Mouse (Mus musculus) neural tube, embryonic 11.5 days (tissue): ENCODE measurements around the gene Crb1. TPM values are rescaled to one million over a fixed set of nuclear protein-coding genes. Genes with fewer than 3 reads are reported as not detected.
A peak's percentile ranks its signal among the peaks of the same experiment; 100 is the strongest.

ENCODE experiments used
- ATAC-seq: fragments of 200-750 bp; cut with Nextera tagmentation; 2 replicates; pipeline ENCODE4 v1.8.0; 2017; ENCODE audit warnings: moderate number of reproducible peaks, mild to moderate bottlenecking, moderate TSS enrichment, moderate library complexity; ENCODE audit not compliant: insufficient read depth, low FRiP score, low TSS enrichment
- DNase-seq: peaks from one replicate; pipeline ENCODE4 v3.0.0-alpha.2; 2015; ENCODE audit warnings: low spot score
- H3K27ac ChIP-seq: fragments of 300-500 bp; sonication (generic); 2 replicates; pipeline ENCODE4 v1.5.1; 2014; ENCODE audit warnings: low read depth, mild to moderate bottlenecking, low read length
- H3K27me3 ChIP-seq: fragments of 300-500 bp; sonication (generic); 2 replicates; pipeline ENCODE4 v1.6.1; 2014; ENCODE audit warnings: mild to moderate bottlenecking, low read length, mixed read lengths; ENCODE audit not compliant: control insufficient read depth, insufficient read depth
- H3K36me3 ChIP-seq: fragments of 300-500 bp; sonication (generic); 2 replicates; pipeline ENCODE4 v1.6.1; 2014; ENCODE audit warnings: mild to moderate bottlenecking, low read length, moderate library complexity, mixed read lengths; ENCODE audit not compliant: control insufficient read depth, insufficient read depth
- H3K4me1 ChIP-seq: fragments of 300-500 bp; sonication (generic); 2 replicates; pipeline ENCODE4 v1.6.1; 2014; ENCODE audit warnings: low read length, mixed read lengths; ENCODE audit not compliant: control insufficient read depth, insufficient read depth
- H3K4me2 ChIP-seq: fragments of 300-500 bp; sonication (generic); 2 replicates; pipeline ENCODE4 v1.6.1; 2014; ENCODE audit warnings: low read depth, mild to moderate bottlenecking, moderate library complexity
- H3K4me3 ChIP-seq: fragments of 300-500 bp; sonication (generic); 2 replicates; pipeline ENCODE4 v1.5.1; 2014; ENCODE audit warnings: low read depth, low read length
- H3K9ac ChIP-seq: fragments of 300-500 bp; sonication (generic); 2 replicates; pipeline ENCODE4 v1.6.1; 2014; ENCODE audit warnings: mild to moderate bottlenecking, low read length
- H3K9me3 ChIP-seq: fragments of 300-500 bp; sonication (generic); 2 replicates; pipeline ENCODE4 v1.6.1; 2016; ENCODE audit warnings: low read length; ENCODE audit not compliant: control insufficient read depth
- WGBS: fragments of 180-500 bp; shearing (Covaris S2); extraction: QIAGEN DNeasy Blood & Tissue Kit; methylation state at CpG from one replicate; pipeline ENCODE4 v1.1.7; 2014; 5-methylcytosine and 5-hydroxymethylcytosine counted together
- polyA plus RNA-seq: library from polyadenylated mRNA; unstranded; fragments of >200 nt; fragmentation: Nextera tagmentation; extraction: Ambion mirVana; gene quantifications from 2 replicates; pipeline ENCODE4 v1.2.1, GENCODE M21; 2014

Crb1 gene
- polyA plus RNA-seq, 1 experiment from 2014 or later = 2.3 TPM

- 85% methylated on average over 6 of the region's 6 CpGs for WGBS
- H3K36me3 ChIP-seq = no peaks in the 10 kb centered on the region
- no peak overlapping the region for H3K4me3 ChIP-seq
- no peak overlapping the region for H3K4me2 ChIP-seq
- DNase-seq = no peak
- no peaks in the 10 kb centered on the region for H3K27me3 ChIP-seq
- H3K27ac ChIP-seq = no peak overlapping the region
- no peaks in the 10 kb centered on the region for H3K4me1 ChIP-seq
- no peak for ATAC-seq
- H3K9ac ChIP-seq = no peak overlapping the region
- H3K9me3 ChIP-seq = no peaks in the 10 kb centered on the region
Observed at GRCm38 (mm10) chr1:139224309-139224949, 152.5 kb downstream of the Crb1 start.

- DNase-seq (no peak), ATAC-seq (no peak)
- no peak overlapping the region for H3K4me3 ChIP-seq
- no peaks in the 10 kb centered on the region for H3K27me3 ChIP-seq
- 68% methylated on average over 4 of the region's 4 CpGs for WGBS
- H3K36me3 ChIP-seq = no peaks in the 10 kb centered on the region
- H3K4me2 ChIP-seq = no peak overlapping the region
- H3K27ac ChIP-seq = no peak overlapping the region
- H3K4me1 ChIP-seq = no peaks in the 10 kb centered on the region
- no peak overlapping the region for H3K9ac ChIP-seq
- no peaks in the 10 kb centered on the region for H3K9me3 ChIP-seq
Observed at GRCm38 (mm10) chr1:139223804-139224203, 153.1 kb downstream of the Crb1 start.

- Histone ChIP-seq H3K27me3 (no peaks in the 10 kb centered on the region), H3K36me3 (no peaks in the 10 kb centered on the region), H3K4me3 (no peak overlapping the region), H3K27ac (no peak overlapping the region), H3K9me3 (no peaks in the 10 kb centered on the region), H3K4me2 (no peak overlapping the region), H3K9ac (no peak overlapping the region), H3K4me1 (peaks cover 5% of the 10 kb centered on the region; the same call in 1 of the 2 replicates)
- DNase-seq (no peak), ATAC-seq (no peak)
- 63% methylated on average over 8 of the region's 8 CpGs for WGBS
Observed at GRCm38 (mm10) chr1:139215311-139215710, 161.6 kb downstream of the Crb1 start.

GRCm38 (mm10) chr1:139210505-139210904, 166.4 kb downstream of the Crb1 start:
- Histone ChIP-seq H3K4me2 (no peak overlapping the region), H3K4me3 (no peak overlapping the region), H3K9me3 (no peaks in the 10 kb centered on the region), H3K9ac (no peak overlapping the region), H3K4me1 (peaks cover 11% of the 10 kb centered on the region; the same call in 1 of the 2 replicates), H3K27ac (no peak overlapping the region), H3K27me3 (no peaks in the 10 kb centered on the region), H3K36me3 (no peaks in the 10 kb centered on the region)
- no peak for ATAC-seq
- 71% methylated on average over 4 of the region's 4 CpGs for WGBS
- DNase-seq = no peak

GRCm38 (mm10) chr1:139209796-139210195, 167.1 kb downstream of the Crb1 start:
- 21% methylated on average over 7 of the region's 7 CpGs for WGBS
- peak; percentile 27 for DNase-seq
- ATAC-seq = peak; percentile 62; the same call in 1 of the 2 replicates
- Histone ChIP-seq H3K4me3 (no peak overlapping the region), H3K9me3 (no peaks in the 10 kb centered on the region), H3K4me1 (peaks cover 11% of the 10 kb centered on the region; the same call in 1 of the 2 replicates), H3K4me2 (no peak overlapping the region), H3K27ac (no peak overlapping the region), H3K27me3 (no peaks in the 10 kb centered on the region), H3K36me3 (no peaks in the 10 kb centered on the region), H3K9ac (no peak overlapping the region)

- Histone ChIP-seq H3K36me3 (no peaks in the 10 kb centered on the region), H3K9ac (no peak overlapping the region), H3K4me1 (peaks cover 11% of the 10 kb centered on the region; the same call in 1 of the 2 replicates), H3K27ac (no peak overlapping the region), H3K4me2 (no peak overlapping the region), H3K4me3 (no peak overlapping the region), H3K27me3 (no peaks in the 10 kb centered on the region), H3K9me3 (no peaks in the 10 kb centered on the region)
- WGBS = 83% methylated on average over 4 of the region's 4 CpGs
- ATAC-seq = no peak
- no peak for DNase-seq
Observed at GRCm38 (mm10) chr1:139206259-139206658, 170.6 kb downstream of the Crb1 start.

- DNase-seq (no peak), ATAC-seq (no peak)
- Histone ChIP-seq H3K36me3 (no peaks in the 10 kb centered on the region), H3K27me3 (no peaks in the 10 kb centered on the region), H3K9ac (no peak overlapping the region), H3K27ac (no peak overlapping the region), H3K4me1 (no peaks in the 10 kb centered on the region), H3K4me3 (no peak overlapping the region), H3K4me2 (no peak overlapping the region), H3K9me3 (no peaks in the 10 kb centered on the region)
- WGBS = 76% methylated on average over 5 of the region's 5 CpGs
Observed at GRCm38 (mm10) chr1:139203026-139203425, 173.9 kb downstream of the Crb1 start.

- Histone ChIP-seq H3K4me1 (0 out of 2 replicates have a peak, but pooled peaks cover 2% of the 10 kb centered on the region), H3K36me3 (no peaks in the 10 kb centered on the region), H3K27ac (no peak overlapping the region), H3K4me2 (no peak overlapping the region), H3K9me3 (no peaks in the 10 kb centered on the region), H3K4me3 (no peak overlapping the region), H3K27me3 (no peaks in the 10 kb centered on the region), H3K9ac (no peak overlapping the region)
- no peak for DNase-seq
- ATAC-seq = no peak
- WGBS = 27% methylated on average over 5 of the region's 5 CpGs
Observed at GRCm38 (mm10) chr1:139194428-139195028, 182.4 kb downstream of the Crb1 start.

- 0 out of 2 replicates have a peak, but pooled peaks cover 2% of the 10 kb centered on the region for H3K4me1 ChIP-seq
- H3K36me3 ChIP-seq = no peaks in the 10 kb centered on the region
- 49% methylated on average over 2 of the region's 2 CpGs for WGBS
- H3K4me3 ChIP-seq = no peak overlapping the region
- H3K27ac ChIP-seq = no peak overlapping the region
- H3K9ac ChIP-seq = no peak overlapping the region
- no peaks in the 10 kb centered on the region for H3K9me3 ChIP-seq
- H3K4me2 ChIP-seq = no peak overlapping the region
- DNase-seq (no peak), ATAC-seq (no peak)
- no peaks in the 10 kb centered on the region for H3K27me3 ChIP-seq
Observed at GRCm38 (mm10) chr1:139194011-139194410, 182.9 kb downstream of the Crb1 start.
